Mouse (Mus musculus) layer of hippocampus, adult 8-10 months (tissue): ENCODE results near the gene Pcolce2. TPM values are rescaled to one million over a fixed set of nuclear protein-coding genes. Genes with fewer than 3 reads are reported as not detected.

ENCODE experiments used
- DNase-seq, 2 experiments: peaks; one replicate each; pipeline ENCODE4 v3.0.0; 2022; ENCODE audit warnings: low spot score in 2 of 2
- total RNA-seq, 4 experiments: library from RNA; stranded (reverse); gene quantifications; 2 replicates each; pipeline ENCODE4 v1.2.4; 2022

Gene Pcolce2
- total RNA-seq, 4 experiments from 2014 or later, result 2.6 to 4.7 (median 2.9) TPM

GRCm38 (mm10) chr9:95704078-95704477, 66.7 kb downstream of the Pcolce2 start:
- DNase-seq, result no peak

GRCm38 (mm10) chr9:95705371-95705770, 68.0 kb downstream of the Pcolce2 start:
- no peak for DNase-seq

- DNase-seq, result no peak
Measured at GRCm38 (mm10) chr9:95708943-95709342, 71.5 kb downstream of the Pcolce2 start.

GRCm38 (mm10) chr9:95712574-95712973, 75.2 kb downstream of the Pcolce2 start:
- no peak for DNase-seq

GRCm38 (mm10) chr9:95736238-95736637, 98.8 kb downstream of the Pcolce2 start:
- DNase-seq, result no peak

GRCm38 (mm10) chr9:95744845-95745613, 107.6 kb downstream of the Pcolce2 start:
- no peak for DNase-seq

- no peak for DNase-seq
Measured at GRCm38 (mm10) chr9:95747298-95747697, 109.9 kb downstream of the Pcolce2 start.

Other genes starting within 250 kb of the Pcolce2 start
- 100 to 1,000 TPM in 1 of 4 experiments, 10 to 100 TPM in 3; 90.7 to 106 (median 96.3) TPM for gene Chst2, start 230.9 kb upstream of the Pcolce2 start, total RNA-seq
- 10 to 100 TPM; 67.0 to 77.9 (median 74.8) TPM for gene U2surp, start 125.6 kb upstream of the Pcolce2 start, total RNA-seq
- gene Paqr9, start 77.9 kb upstream of the Pcolce2 start, total RNA-seq, result 10 to 100 TPM; 34.3 to 44.9 (median 38.3) TPM
- 10 to 100 TPM; 39.5 to 47.1 (median 43.2) TPM for gene Trpc1, start 112.8 kb downstream of the Pcolce2 start, total RNA-seq
- 10 to 100 TPM; 12.0 to 17.0 (median 14.6) TPM for gene Pls1, start 207.7 kb downstream of the Pcolce2 start, total RNA-seq
- 10 to 100 TPM; 13.0 to 14.8 (median 14.0) TPM for gene Atr, start 220.0 kb downstream of the Pcolce2 start, total RNA-seq